Mouse (Mus musculus) adrenal gland (tissue): ENCODE measurements around the gene Gpc1.

ENCODE experiments used
- intact Hi-C: fragments of 180-260 bp; cut with DNase I; formaldehyde crosslinking; loops from one replicate; pipeline ENCODE4 v1.15.1; 2025
- long read RNA-seq, 2 experiments: library from polyadenylated mRNA; unstranded; transcript quantifications; one replicate each; pipeline ENCODE4 v2.0.0; 2020; ENCODE audit warnings: borderline replicate concordance in 1 of 2; ENCODE audit not compliant: insufficient replicate concordance in 1 of 2

Gpc1 gene
- long read RNA-seq, experiment 1, full-length matches to known transcripts, result 5 of 8 reads
- long read RNA-seq, experiment 1, partial matches to known transcripts, result 3 of 8 reads
- long read RNA-seq, experiment 1, other reads (novel, unspliced or antisense), result 0 of 8 reads
- long read RNA-seq, experiment 2, full-length matches to known transcripts, result 2 of 8 reads
- long read RNA-seq, experiment 2, partial matches to known transcripts, result 5 of 8 reads
- long read RNA-seq, experiment 2, other reads (novel, unspliced or antisense), result 1 of 8 reads

- intact Hi-C loops, result loop anchor here (5.0 to 10.0 kb wide), 3 partner anchors 89 to 217 kb away; partner anchors contain the start of genes Olfr12 and Otos
Measured at GRCm38 (mm10) chr1:92831188-92832001, at the start of gene Gpc1. TSS of gene Gpc1 (plus strand) at chr1:92831645.

GRCm38 (mm10) chr1:92781862-92782261, 49.6 kb upstream of the Gpc1 start:
- intact Hi-C loops, result no loop called here

DNA sequence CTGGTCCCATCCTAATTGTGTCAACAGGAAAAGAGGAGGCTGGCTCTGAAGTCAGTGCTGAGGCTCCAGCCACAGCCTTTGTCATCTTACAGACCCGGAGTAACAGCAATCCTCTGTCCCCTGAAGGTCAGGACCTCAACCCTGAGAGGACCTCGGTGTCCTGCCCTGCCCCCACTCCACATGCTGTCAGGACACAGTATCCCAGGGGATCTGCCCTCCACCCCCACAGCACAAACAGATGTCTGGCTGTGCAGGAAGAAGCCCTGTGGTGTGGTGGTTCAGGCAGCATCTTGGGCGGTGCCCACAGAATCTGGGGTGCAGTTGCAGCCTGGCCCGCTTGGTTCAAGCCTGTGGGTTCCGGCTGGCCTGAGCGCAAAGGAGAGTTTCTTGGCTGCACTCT, 48.9 kb upstream of the Gpc1 start:
- intact Hi-C loops, result no loop called here

GRCm38 (mm10) chr1:92787221-92787620, 44.2 kb upstream of the Gpc1 start:
- intact Hi-C loops, result no loop called here

GRCm38 (mm10) chr1:92788049-92788448, 43.4 kb upstream of the Gpc1 start:
- intact Hi-C loops, result no loop called here

DNA sequence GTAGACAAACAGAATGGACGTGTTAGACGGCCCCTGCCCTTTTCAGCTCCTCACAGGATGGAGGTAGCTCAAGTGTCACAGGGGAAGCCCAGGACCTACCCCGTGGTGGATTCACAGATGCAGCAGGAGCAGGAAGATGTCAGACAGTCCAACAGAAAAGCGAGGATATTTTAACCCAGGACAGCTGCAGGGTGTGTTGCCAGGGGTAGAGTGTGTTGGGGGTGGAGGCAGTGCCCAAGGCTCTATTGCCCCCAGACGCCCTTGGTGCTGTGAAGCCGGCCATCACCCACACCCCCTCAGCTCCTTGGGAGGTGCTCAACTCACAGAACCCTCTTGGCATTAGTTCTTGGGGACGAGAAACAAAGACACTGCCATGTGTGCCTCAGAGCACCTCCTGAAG, 40.8 kb upstream of the Gpc1 start:
- intact Hi-C loops, result no loop called here

DNA sequence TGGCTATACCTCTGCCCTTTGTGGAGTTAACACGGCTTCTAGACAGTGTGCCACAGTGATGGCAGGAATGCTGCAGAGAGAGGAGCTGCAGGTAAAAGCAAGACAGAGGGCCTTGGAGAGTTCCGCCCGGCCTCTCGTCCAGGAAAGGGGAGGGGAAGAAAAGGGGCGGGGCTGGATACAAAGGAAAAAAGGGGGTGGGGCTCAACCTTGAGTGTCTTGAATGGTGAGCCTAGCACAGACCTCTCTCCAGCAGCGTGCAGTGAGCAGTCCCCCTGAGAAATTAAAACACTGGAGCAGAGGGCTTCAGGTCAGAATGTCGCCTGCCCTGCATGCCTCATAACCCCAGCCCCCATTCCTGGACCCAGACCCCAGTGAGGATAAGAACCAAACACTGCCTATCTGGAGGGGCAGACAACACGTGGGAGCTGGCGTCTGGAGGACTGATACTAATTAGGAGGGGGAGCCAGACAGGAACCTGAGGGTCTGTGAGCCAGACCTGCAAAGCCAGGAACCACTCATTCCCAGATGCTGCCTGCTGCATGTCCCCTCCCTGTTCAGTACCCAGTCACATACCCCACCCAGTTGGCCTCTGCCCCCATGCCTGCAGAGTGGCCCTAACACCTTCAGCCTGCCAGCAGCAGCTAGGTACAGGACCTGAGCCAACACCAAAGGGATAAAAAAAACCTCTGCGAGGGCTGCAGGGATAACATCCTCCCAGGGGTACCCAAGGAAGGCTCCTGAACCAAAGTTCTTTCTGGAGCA, 40.2 kb upstream of the Gpc1 start:
- intact Hi-C loops, result no loop called here

- intact Hi-C loops, result no loop called here
Measured at GRCm38 (mm10) chr1:92793781-92794180, 37.7 kb upstream of the Gpc1 start.

GRCm38 (mm10) chr1:92798425-92798824, 33.0 kb upstream of the Gpc1 start:
- intact Hi-C loops, result no loop called here

DNA sequence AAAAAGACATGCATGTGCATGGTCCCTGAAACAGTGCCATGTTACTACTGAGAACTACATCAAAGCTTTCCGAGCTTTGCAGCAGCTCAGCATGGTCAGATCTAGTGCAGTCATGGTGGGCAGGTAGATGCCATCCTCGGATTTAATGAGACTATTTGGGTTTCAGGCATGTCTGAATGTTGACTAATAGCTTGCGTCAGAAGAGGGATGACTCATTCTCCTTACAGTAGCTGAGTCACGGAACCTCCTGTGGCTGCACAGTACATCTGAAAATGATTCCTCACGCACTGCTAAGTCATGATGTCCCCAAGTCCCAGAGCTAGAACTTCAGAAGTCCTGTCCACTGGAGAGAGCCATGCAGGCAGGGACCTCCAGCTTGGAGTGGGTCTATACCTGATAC, 31.8 kb upstream of the Gpc1 start:
- intact Hi-C loops, result no loop called here

GRCm38 (mm10) chr1:92802362-92802761, 29.1 kb upstream of the Gpc1 start:
- intact Hi-C loops, result no loop called here

GRCm38 (mm10) chr1:92803376-92803775, 28.1 kb upstream of the Gpc1 start:
- intact Hi-C loops, result no loop called here

- intact Hi-C loops, result no loop called here
Measured at GRCm38 (mm10) chr1:92805181-92805580, 26.3 kb upstream of the Gpc1 start.

DNA sequence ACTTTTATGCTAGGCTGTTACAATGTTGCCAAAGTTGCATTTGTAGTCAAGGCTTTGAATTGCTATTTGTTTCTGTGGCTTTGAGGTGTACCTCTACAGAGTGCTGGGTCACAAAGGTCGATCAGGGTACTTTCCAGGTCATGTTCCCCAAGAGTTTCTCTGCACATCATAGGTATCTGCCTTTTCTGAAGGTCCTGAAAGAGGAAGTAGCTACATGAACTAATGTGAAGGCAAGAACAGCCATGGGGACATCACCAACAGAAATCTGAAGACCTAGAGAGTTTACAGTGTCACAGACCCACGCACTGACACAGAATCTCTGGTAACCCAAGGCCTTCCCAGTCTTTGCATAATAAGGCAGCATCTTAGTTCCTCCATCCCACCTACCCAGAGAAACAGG, 25.6 kb upstream of the Gpc1 start:
- intact Hi-C loops, result no loop called here

DNA sequence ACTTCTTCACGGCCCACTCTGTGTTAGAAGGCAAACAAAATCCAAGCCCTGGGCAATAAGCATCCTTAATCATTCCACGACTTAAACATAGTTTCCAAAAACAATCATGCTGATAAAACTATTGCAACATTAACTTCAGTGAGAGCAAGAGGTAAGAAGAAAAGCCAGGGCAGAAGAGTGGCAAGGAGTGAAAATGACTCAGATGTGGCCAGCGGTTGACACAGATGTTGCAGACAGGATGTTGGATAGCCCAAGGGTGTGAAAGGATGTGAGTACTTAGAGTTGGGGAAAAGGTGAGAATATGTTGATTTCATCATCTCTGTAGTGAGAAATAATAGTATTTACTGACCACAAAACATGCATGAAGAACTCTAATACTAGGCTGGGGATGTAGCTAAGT, 24.7 kb upstream of the Gpc1 start:
- intact Hi-C loops, result no loop called here

DNA sequence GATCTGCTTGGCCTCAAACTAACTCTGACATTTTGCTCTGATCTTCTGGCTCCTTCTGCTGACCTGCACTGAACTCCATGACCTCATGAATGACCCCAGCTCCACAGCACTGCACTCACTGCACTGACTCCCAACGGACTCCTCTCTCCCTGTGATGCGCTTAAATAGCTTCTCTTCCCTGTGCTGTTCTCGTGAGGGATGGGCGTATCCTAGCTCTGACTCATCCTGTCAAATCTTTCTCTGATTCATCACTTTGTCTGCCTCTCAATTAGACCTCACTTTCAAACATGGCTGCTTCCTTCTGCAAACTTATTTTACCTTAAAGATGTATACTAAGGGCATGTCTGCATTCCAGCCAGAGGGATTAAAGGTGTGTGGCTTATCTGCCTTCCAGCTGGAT, 21.8 kb upstream of the Gpc1 start:
- intact Hi-C loops, result loop anchor here (5.0 kb wide), 1 partner anchor 72 kb away; no protein-coding TSS in a partner anchor

- intact Hi-C loops, result loop anchor here (5.0 kb wide), 1 partner anchor 77 kb away; no protein-coding TSS in a partner anchor
Measured at GRCm38 (mm10) chr1:92814319-92814718, 17.1 kb upstream of the Gpc1 start.

DNA sequence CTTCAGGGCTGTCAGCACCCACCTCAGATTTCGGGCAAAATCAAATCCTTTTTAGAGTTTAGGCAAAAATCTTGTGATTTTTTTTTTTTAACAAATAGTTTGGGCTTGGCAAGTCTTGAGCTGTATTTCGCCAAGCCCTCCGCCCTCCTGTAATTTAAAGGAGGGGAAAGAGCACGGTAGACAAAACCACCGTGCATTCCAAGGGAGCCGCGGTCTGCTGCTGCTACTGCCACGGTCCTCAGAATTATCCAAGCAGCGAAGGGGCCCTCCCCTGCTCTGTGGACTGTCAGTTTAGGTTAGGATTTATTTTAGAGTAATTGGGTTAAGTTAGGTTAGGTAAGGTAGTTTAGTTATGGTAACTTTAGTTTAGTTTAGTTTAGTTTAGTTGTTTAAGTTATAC, 16.3 kb upstream of the Gpc1 start:
- intact Hi-C loops, result no loop called here

GRCm38 (mm10) chr1:92815756-92816294, 15.6 kb upstream of the Gpc1 start:
- intact Hi-C loops, result no loop called here

- intact Hi-C loops, result loop anchor here (5.0 to 10.0 kb wide), 3 partner anchors 88 to 216 kb away; partner anchors contain the start of genes Olfr12 and Otos
Measured at GRCm38 (mm10) chr1:92830626-92831187, 738 bp upstream of the Gpc1 start.
